29 mouse cellular contexts compared by ENCODE assay signal in the genomic region with DNA sequence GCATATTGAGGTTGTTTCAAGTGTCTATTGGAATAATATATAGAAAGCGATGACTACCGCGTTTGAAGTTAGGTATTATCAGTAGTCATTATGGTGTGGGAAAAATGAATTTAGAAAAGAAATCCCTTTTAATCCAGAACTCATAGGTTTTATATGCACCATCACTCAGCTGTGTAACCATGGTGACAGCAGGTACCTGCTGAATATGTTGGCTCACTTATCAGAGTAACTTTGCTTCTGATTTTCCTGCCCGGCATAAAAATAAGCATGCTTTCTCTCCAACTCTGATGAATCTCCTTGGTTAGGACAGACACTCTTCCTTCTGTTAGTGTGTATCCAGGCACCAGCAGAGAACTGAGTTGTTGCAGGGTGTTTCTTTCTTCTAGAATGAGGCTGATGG.
A peak's percentile ranks its signal among the peaks of the same experiment; 100 is the strongest.
DNase-seq lines count a peak whose midpoint lies in the region; ATAC-seq and TF ChIP-seq lines count a peak whose summit lies in the region.
"Had no signal": no experiment of that assay in that cellular context is flagged by ENCODE, and none has a peak within 500 bp of the region (broad histone marks: within the 10 kb centered on the region; RNA-seq: fewer than 3 reads in every experiment).

No protein-coding gene starts in this region.

- H3K9ac ChIP-seq in forebrain, postnatal 0 days = no peak overlapping the region
- H3K9ac ChIP-seq in forebrain, embryonic 12.5 days = no peak overlapping the region
- no peak overlapping the region for H3K9ac ChIP-seq in midbrain, embryonic 11.5 days (ENCODE audit: low read length)
- H3K9ac ChIP-seq in midbrain, postnatal 0 days (replicated peaks; ENCODE audit: low read length, poor library complexity, severe bottlenecking) = no peak overlapping the region
- H3K9ac ChIP-seq in midbrain, embryonic 15.5 days = no peak overlapping the region
- no peak overlapping the region for H3K9ac ChIP-seq in midbrain, embryonic 13.5 days (replicated peaks)
- H3K9ac ChIP-seq: embryonic facial prominence, embryonic 13.5 days; embryonic facial prominence, embryonic 15.5 days; forebrain, embryonic 13.5 days; forebrain, embryonic 15.5 days had no signal

- no peak overlapping the region for H3K4me3 ChIP-seq in forebrain, postnatal 0 days (ENCODE audit: low read depth, low read length)
- no peak overlapping the region for H3K4me3 ChIP-seq in forebrain, embryonic 12.5 days (replicated peaks)
- H3K4me3 ChIP-seq in midbrain, embryonic 11.5 days (ENCODE audit: low read depth, low read length) = no peak overlapping the region
- no peak overlapping the region for H3K4me3 ChIP-seq in midbrain, postnatal 0 days (ENCODE audit: low read depth, low read length)
- H3K4me3 ChIP-seq in midbrain, embryonic 15.5 days = no peak overlapping the region
- no peak overlapping the region for H3K4me3 ChIP-seq in midbrain, embryonic 13.5 days (replicated peaks)
- H3K4me3 ChIP-seq: embryonic facial prominence, embryonic 13.5 days; embryonic facial prominence, embryonic 15.5 days; erythroblast, embryonic 14.5 days; forebrain, embryonic 10.5 days; forebrain, embryonic 13.5 days; forebrain, embryonic 15.5 days had no signal

- TF ChIP-seq CTCF in forebrain, postnatal 0 days (IDR thresholded peaks at IDR 0.05; ENCODE audit: low read depth) = no peak
- TF ChIP-seq CTCF in midbrain, postnatal 0 days (IDR thresholded peaks at IDR 0.05) = no peak

- WGBS in forebrain, postnatal 0 days = 84% methylated on average over 4 of the region's 4 CpGs
- 95% methylated on average over 4 of the region's 4 CpGs for WGBS in forebrain, embryonic 12.5 days
- 92% methylated on average over 4 of the region's 4 CpGs for WGBS in midbrain, embryonic 11.5 days
- 65% methylated on average over 4 of the region's 4 CpGs for WGBS in midbrain, postnatal 0 days
- WGBS in midbrain, embryonic 15.5 days = 82% methylated on average over 4 of the region's 4 CpGs
- 90% methylated on average over 4 of the region's 4 CpGs for WGBS in midbrain, embryonic 13.5 days

- H3K27ac ChIP-seq in forebrain, postnatal 0 days (ENCODE audit: low read depth, low read length) = no peak overlapping the region
- H3K27ac ChIP-seq in forebrain, embryonic 12.5 days = no peak overlapping the region
- no peak overlapping the region for H3K27ac ChIP-seq in midbrain, embryonic 11.5 days (ENCODE audit: low read depth, low read length)
- H3K27ac ChIP-seq in midbrain, postnatal 0 days (ENCODE audit: low read depth, low read length) = no peak overlapping the region
- no peak overlapping the region for H3K27ac ChIP-seq in midbrain, embryonic 15.5 days
- H3K27ac ChIP-seq in midbrain, embryonic 13.5 days = no peak overlapping the region
- H3K27ac ChIP-seq: embryonic facial prominence, embryonic 13.5 days; embryonic facial prominence, embryonic 15.5 days; forebrain, embryonic 10.5 days; forebrain, embryonic 13.5 days; forebrain, embryonic 15.5 days had no signal

- H3K36me3 ChIP-seq in forebrain, postnatal 0 days (ENCODE audit: insufficient read depth) = no peaks in the 10 kb centered on the region
- H3K36me3 ChIP-seq in forebrain, embryonic 12.5 days (replicated peaks) = no peaks in the 10 kb centered on the region
- no peaks in the 10 kb centered on the region for H3K36me3 ChIP-seq in midbrain, embryonic 11.5 days (ENCODE audit: control insufficient read depth, insufficient read depth, low read length)
- no peaks in the 10 kb centered on the region for H3K36me3 ChIP-seq in midbrain, postnatal 0 days (ENCODE audit: insufficient read depth, low read length)
- no peaks in the 10 kb centered on the region for H3K36me3 ChIP-seq in midbrain, embryonic 15.5 days (replicated peaks)
- no peaks in the 10 kb centered on the region for H3K36me3 ChIP-seq in midbrain, embryonic 13.5 days
- H3K36me3 ChIP-seq: embryonic facial prominence, embryonic 13.5 days; embryonic facial prominence, embryonic 15.5 days; forebrain, embryonic 10.5 days; forebrain, embryonic 15.5 days; G1E had no signal

- no peak overlapping the region for H3K4me2 ChIP-seq in forebrain, postnatal 0 days (ENCODE audit: low read depth)
- no peak overlapping the region for H3K4me2 ChIP-seq in forebrain, embryonic 12.5 days
- H3K4me2 ChIP-seq in midbrain, embryonic 11.5 days = no peak overlapping the region
- H3K4me2 ChIP-seq in midbrain, postnatal 0 days (ENCODE audit: low read depth, low read length, poor library complexity, severe bottlenecking) = no peak overlapping the region
- no peak overlapping the region for H3K4me2 ChIP-seq in midbrain, embryonic 15.5 days
- H3K4me2 ChIP-seq in midbrain, embryonic 13.5 days (replicated peaks) = no peak overlapping the region
- H3K4me2 ChIP-seq: embryonic facial prominence, embryonic 13.5 days; embryonic facial prominence, embryonic 15.5 days; forebrain, embryonic 13.5 days; forebrain, embryonic 15.5 days had no signal

- peak; percentile 47; the same call in 1 of the 2 replicates for ATAC-seq in forebrain, postnatal 0 days
- ATAC-seq in forebrain, embryonic 12.5 days (ENCODE audit: low FRiP score) = no peak
- no peak for ATAC-seq in midbrain, embryonic 11.5 days (ENCODE audit: low FRiP score)
- ATAC-seq in midbrain, postnatal 0 days (ENCODE audit: low FRiP score) = no peak
- peak; percentile 70 for ATAC-seq in midbrain, embryonic 15.5 days (replicated peaks)
- no peak for ATAC-seq in midbrain, embryonic 13.5 days
- ATAC-seq: activated CD4-positive, CD25-positive, alpha-beta regulatory T cell, adult 4 months; CD4-positive, CD25-positive, alpha-beta regulatory T cell, adult 4 months; forebrain, embryonic 13.5 days; forebrain, embryonic 15.5 days; Patski had no signal

- no peaks in the 10 kb centered on the region for H3K27me3 ChIP-seq in forebrain, postnatal 0 days (ENCODE audit: insufficient read depth, low read length)
- no peaks in the 10 kb centered on the region for H3K27me3 ChIP-seq in forebrain, embryonic 12.5 days
- H3K27me3 ChIP-seq in midbrain, embryonic 11.5 days (ENCODE audit: control insufficient read depth, insufficient read depth, low read length) = no peaks in the 10 kb centered on the region
- no peaks in the 10 kb centered on the region for H3K27me3 ChIP-seq in midbrain, postnatal 0 days (ENCODE audit: insufficient read depth, low read length)
- no peaks in the 10 kb centered on the region for H3K27me3 ChIP-seq in midbrain, embryonic 15.5 days (replicated peaks)
- no peaks in the 10 kb centered on the region for H3K27me3 ChIP-seq in midbrain, embryonic 13.5 days
- H3K27me3 ChIP-seq: CH12.LX; embryonic facial prominence, embryonic 13.5 days; embryonic facial prominence, embryonic 15.5 days; forebrain, embryonic 13.5 days; forebrain, embryonic 15.5 days; Patski had no signal

- no peaks in the 10 kb centered on the region for H3K9me3 ChIP-seq in forebrain, postnatal 0 days (ENCODE audit: low read length)
- no peaks in the 10 kb centered on the region for H3K9me3 ChIP-seq in forebrain, embryonic 12.5 days
- no peaks in the 10 kb centered on the region for H3K9me3 ChIP-seq in midbrain, embryonic 11.5 days (ENCODE audit: control insufficient read depth, low read length)
- H3K9me3 ChIP-seq in midbrain, postnatal 0 days (ENCODE audit: low read length) = no peaks in the 10 kb centered on the region
- H3K9me3 ChIP-seq in midbrain, embryonic 15.5 days = no peaks in the 10 kb centered on the region
- no peaks in the 10 kb centered on the region for H3K9me3 ChIP-seq in midbrain, embryonic 13.5 days
- H3K9me3 ChIP-seq: embryonic facial prominence, embryonic 13.5 days; embryonic facial prominence, embryonic 15.5 days; forebrain, embryonic 10.5 days; forebrain, embryonic 13.5 days; forebrain, embryonic 15.5 days; G1E had no signal

- no peaks in the 10 kb centered on the region for H3K4me1 ChIP-seq in forebrain, postnatal 0 days (ENCODE audit: insufficient read depth)
- no peaks in the 10 kb centered on the region for H3K4me1 ChIP-seq in forebrain, embryonic 12.5 days
- H3K4me1 ChIP-seq in midbrain, embryonic 11.5 days (ENCODE audit: control insufficient read depth, insufficient read depth, low read length) = 0 out of 2 replicates have a peak, but pooled peaks cover 2% of the 10 kb centered on the region
- H3K4me1 ChIP-seq in midbrain, postnatal 0 days (ENCODE audit: insufficient read depth, low read length) = no peaks in the 10 kb centered on the region
- H3K4me1 ChIP-seq in midbrain, embryonic 15.5 days = no peaks in the 10 kb centered on the region
- H3K4me1 ChIP-seq in midbrain, embryonic 13.5 days (replicated peaks) = 0 out of 2 replicates have a peak, but pooled peaks cover 8% of the 10 kb centered on the region
- H3K4me1 ChIP-seq: embryonic facial prominence, embryonic 13.5 days; embryonic facial prominence, embryonic 15.5 days; forebrain, embryonic 10.5 days; forebrain, embryonic 13.5 days; forebrain, embryonic 15.5 days had no signal

- DNase-seq in forebrain, postnatal 0 days = no peak
- peak; percentile 62 for DNase-seq in midbrain, embryonic 11.5 days (ENCODE audit: low spot score, missing footprints)
- DNase-seq in midbrain, postnatal 0 days (ENCODE audit: low spot score) = no peak
- DNase-seq in frontal cortex, postnatal 14 days (ENCODE audit: low spot score in 2 of 2) = no peak
- DNase-seq: adrenal gland, adult 8-10 months; adrenal gland, postnatal 14 days; adrenal gland, postnatal 36 days; B cell, adult 2 months; cerebellum, adult 11 months; cerebellum, adult 18-20 months; cerebellum, adult 8-10 months; cerebellum, adult 9-11 months; cerebellum, postnatal 14 days; cerebellum, postnatal 36 days; embryo, embryonic 11 days had no signal

Comparison
In these comparisons a context has a peak if more than half of its experiments do, and no peak if none do; other contexts are left out.
1. ATAC-seq: peak in forebrain, postnatal 0 days (single experiment) and midbrain, embryonic 15.5 days (single experiment); none in forebrain, embryonic 12.5 days (single experiment), midbrain, embryonic 11.5 days (single experiment), midbrain, postnatal 0 days (single experiment) and midbrain, embryonic 13.5 days (single experiment).